Mouse (Mus musculus) naive thymus-derived CD4-positive, alpha-beta T cell, adult 2 months (primary cell): ENCODE data around the gene Fam160a2.
"Not testable (repeated sequence)": the region's sequence is repeated elsewhere in the genome, so short reads cannot be mapped to it uniquely, and the experiment has no call there.

Experiments
- DNase-seq: peaks from one replicate; pipeline ENCODE4 v3.0.0-alpha.2; 2011; ENCODE audit warnings: low read depth

Fam160a2 gene

DNA sequence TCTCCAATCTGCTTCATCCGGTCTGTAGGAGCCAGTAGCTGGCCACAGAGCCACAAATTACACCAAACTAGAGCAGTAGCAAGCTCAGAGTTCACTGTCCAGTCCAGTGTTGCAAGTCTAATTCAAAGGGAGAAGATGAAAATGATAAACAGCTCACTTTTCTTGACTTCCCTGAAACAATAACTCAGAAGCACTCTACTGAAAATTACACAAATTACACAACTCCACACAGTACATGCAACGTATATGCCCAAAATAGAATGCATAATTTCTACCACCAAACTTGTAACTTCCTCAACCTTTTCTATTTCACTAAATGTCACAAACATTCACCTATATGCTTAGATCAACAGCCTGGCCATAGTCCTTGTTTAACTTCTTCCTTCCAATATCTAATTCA, 9.6 kb downstream of the Fam160a2 start:
- DNase-seq: no peak

DNA sequence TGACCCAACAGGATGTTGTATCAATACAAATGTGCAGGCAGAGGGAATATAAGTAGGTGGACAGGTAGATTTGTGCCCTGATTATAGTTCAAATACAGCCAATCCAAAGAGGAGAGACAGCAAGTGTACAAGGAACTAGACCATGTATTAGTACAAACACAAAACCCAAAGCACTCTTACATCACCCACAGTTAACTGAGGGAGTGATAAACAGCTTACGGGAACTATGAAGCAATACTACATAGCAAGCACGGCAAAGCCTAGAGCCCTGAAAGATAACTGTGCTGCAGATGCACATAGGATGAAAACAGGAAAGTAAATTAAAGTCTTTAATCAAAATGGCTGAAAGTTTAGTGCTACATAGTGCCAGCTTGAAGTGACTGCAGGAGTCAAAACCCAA, 12.2 kb downstream of the Fam160a2 start:
- DNase-seq: no peak

DNA sequence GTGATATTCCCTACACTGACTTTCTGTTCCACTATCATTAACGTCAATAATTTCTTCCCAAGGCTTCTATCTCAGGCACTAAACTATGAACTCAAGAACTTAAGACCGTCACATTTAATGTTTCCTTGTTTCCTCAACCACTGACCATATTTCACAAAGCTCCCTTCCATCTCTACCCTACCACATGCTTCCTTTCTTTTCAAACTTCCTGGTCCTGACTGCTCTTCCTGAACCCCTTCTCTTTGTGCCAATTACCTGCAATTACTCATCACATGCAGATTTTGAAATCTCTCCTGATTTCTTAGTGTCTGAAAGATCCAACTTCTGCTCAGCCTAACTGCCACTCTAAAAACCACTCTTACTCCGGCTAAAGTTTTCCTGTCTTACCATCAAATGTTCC, 19.5 kb downstream of the Fam160a2 start:
- no peak for DNase-seq

DNA sequence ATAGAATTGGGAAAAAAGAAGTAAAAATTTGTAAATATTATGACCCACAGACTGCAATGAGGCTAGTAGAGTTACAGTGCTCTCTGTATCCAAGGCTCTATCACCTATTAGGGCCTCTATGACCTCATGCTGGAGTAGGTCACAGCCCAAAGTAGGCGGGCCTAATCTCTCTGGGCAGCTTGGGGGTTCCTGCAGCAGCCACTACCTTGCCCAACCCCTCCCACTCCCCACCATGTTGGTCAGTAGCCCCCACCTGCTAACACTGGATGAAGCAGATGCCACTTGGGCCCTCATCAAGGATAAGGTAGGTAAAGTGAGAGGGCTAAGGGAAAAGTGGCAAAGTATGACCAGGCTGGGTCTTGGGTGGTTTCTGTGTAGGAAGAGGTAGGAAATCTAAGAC, 25.0 kb downstream of the Fam160a2 start, which contains the start of gene Gm5901:
Gm5901 (plus strand) TSS at position 173 of the 400 bp plus-strand sequence.
- no peak for DNase-seq

DNA sequence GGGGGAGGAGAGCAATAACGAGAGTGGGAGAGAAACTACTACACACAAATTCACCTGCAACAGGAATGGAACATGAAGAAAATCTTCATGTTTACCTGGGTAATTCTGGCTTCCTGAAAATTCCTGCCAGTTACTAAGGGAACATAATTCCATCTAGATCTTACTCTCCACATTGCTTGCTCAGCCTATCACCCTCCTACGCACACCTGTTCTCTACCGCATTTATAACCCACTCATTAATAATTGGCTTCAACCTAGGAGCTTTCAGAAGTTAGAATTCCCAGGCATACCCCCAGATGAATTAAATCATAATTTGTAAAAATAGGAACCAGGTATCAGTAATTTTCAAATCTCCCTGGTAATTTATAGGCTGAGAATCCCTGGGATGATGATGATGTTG, 25.9 kb downstream of the Fam160a2 start:
- no peak for DNase-seq

DNA sequence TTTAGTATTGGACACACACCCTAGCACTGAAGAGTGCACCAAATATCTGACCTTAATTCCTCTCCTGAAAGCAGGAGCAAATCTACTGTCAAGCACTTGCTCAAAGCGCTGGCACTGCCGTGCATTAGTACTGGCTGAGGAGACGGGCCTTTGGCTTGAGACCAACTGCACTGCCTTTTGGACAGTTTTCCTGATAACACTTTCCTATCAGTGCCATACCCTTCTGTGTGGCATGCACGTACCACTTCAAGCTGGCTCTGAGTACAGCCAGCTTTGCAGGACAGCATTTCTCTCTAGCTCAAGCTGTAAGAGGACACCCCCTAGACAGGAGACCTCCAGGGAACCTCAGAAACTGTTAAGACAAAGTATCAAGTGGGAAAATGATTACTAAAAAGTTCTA, 26.3 kb downstream of the Fam160a2 start:
- no peak for DNase-seq

DNA sequence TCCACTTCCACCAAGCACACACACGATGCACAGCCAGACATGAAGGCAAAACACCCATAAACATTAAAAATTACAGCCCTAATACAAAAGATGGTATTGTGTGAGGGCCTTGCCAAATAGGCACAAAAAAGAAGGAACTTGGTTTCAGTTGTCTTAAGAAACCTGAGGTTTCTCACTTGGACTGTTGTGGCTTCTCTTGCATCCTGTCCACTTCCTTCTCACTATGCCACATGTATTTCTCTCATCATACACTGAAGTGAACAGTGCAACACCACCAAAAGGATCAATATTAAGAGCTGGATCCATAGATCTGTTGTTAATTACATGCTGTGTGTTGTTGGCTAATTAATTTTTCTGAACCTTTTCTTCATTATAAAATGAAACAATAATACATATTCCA, 26.9 kb downstream of the Fam160a2 start:
- DNase-seq: no peak

DNA sequence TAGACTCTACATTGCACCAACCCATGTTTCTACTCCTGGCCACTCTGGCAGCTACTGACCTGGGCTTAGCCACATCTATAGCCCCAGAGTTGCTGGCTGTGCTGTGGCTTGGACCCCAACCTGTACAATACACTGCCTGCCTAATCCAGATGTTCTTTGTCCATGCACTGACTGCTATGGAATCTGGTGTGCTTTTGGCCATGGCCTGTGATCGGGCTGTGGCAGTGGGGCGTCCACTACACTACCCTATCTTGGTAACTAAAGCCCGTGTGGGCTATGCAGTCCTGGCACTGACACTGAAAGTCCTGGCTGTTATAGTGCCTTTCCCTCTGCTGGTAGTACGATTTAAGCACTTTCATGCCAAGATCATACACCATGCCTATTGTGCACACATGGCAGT, 31.3 kb downstream of the Fam160a2 start:
- DNase-seq: no peak

DNA sequence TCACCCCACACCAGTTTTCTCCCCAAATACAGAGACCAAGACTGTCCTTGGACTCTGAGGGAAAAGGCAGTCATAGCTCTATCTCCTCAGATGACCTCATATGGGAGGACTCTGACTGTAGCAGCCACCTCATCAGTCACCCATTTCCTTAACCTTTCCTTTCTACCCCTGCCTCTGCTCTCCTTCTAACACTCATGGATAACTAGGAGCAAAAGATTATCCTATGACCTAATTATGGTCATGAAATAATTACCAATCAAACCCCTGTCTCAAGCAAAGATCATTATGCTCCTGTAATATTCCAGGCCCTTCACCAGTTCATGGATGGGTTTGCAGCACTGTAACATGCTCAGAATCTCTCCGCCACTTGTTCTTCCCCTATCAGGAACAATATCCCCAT, 31.9 kb downstream of the Fam160a2 start, which contains the start of gene Olfr692:
Olfr692 (plus strand) TSS at position 301 of the 400 bp plus-strand sequence.
- DNase-seq: no peak

DNA sequence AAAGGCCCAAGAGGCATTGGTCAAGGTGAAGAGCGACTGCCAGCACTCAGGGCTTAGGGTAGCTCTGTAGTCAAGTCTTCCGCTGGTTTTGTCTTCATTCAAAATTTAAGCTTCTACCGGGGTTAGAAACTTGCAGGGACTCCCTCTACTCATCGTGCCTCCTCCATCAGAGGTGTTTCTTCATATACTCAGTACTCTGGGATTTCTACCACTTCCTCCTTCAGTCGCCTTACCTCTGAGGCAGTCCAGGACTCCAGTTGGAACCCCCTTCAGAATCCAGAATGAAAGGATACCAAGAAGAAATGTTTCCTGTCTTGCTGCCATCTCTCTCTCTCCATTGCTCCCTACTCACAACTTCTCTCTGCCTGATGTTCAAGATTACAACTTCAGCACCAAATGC, 32.6 kb downstream of the Fam160a2 start:
- no peak for DNase-seq

DNA sequence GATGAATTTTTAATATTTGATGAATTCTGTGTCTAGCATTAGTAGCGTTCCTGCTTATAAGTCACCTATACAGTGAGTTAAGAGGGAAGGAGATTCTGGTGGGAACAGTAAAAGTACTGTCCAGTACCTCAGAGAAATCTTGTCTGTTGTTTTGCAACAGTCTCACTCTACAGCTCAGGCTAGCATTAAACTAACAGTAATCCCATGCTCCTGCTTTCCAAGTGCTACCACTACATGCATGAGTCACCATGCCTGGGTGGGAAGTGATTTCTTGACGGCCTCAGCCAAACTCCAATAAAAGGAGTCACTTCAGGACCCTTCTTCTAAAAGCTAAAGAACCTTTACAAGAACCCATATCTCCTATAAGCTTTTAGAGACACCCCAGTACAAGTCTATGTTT, 38.1 kb downstream of the Fam160a2 start:
- no peak for DNase-seq

DNA sequence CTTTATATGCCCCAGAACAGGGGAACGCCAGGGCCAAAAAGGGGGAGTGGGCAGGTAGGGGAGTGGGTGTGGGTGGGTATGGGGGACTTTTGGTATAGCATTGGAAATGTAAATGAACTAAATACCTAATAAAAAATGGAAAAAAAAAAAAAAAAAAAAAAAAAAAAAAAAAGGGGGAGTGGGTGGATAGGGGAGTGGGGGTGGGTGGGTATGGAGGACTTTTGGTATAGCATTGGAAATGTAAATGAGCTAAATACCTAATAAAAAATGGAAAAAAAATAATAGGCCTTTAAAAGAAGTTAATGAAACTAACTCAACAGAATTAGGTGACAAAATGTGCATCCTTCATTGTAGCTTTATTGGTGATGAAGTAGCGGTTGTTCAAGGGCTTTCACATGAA, 43.4 kb downstream of the Fam160a2 start:
- DNase-seq: not testable (repeated sequence)

DNA sequence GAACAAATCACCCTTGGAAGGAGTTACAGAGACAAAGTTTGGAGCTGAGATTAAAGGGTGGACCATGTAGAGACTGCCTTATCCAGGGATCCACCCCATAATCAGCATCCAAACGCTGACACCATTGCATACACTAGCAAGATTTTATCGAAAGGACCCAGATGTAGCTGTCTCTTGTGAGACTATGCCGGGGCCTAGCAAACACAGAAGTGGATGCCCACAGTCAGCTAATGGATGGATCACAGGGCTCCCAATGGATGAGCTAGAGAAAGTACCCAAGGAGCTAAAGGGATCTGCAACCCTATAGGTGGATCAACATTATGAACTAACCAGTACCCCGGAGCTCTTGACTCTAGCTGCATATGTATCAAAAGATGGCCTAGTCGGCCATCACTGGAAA, 43.8 kb downstream of the Fam160a2 start:
- not testable (repeated sequence) for DNase-seq

DNA sequence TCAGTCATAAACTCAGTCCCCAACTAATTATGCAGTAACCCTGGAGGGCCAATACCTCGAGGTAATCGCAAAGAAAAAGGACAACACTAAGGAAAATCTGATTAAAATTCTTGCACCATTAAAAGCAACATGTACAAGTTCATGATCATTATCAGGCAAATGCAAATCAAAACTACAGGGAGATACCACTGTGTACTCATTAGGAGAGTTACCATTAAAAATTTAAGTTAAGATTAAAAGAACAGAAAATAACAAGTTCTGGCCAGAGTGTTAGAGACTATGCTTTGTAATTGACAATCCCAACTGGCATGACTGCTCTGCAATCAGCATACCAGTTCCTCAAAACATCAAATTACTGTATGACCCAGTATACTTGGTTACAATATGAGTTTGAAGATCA, 57.1 kb downstream of the Fam160a2 start:
- DNase-seq: no peak

DNA sequence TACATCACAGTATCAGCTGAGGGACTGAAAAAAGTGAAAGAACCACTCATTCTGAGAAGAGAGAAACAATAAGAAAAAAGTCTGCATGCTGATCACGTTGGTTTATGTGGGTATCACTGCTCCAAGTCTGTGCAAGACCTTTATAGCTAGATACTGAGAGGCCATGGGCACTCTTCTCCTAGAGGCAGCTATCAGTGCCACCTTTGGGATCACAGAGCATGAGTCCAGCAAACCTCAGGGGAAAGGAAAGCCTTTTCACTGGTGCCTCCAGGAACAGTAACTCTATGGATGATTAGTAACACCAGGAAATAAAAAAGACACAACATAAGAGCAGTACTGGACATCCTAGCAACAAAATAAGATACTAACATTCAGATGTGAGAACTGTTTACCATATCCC, 57.7 kb downstream of the Fam160a2 start, which contains the start of gene Olfr691:
Olfr691 (minus strand) TSS at position 101 of the 400 bp plus-strand sequence.
- no peak for DNase-seq

DNA sequence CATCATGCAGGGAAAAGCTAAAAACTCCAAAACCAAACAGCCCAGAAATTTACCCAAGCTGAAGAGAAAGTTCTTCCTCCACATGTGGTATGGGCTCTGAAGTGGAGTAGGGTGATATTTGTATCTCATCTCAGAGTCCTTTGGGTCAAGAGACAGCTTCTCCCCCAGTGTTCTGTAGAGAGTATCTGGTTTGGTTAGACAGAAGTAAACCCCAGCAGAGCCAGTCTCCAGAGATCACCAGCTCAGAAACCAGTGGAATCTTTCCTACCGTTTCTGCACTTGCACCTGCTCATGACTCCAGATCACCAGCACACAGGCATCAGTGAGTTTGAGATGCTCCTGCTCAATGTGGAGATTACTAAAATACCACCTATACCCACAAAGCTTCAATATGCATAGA, 65.8 kb downstream of the Fam160a2 start, which contains the start of gene Olfr690:
Olfr690 (minus strand) TSS at position 101 of the 400 bp plus-strand sequence.
- DNase-seq: no peak

DNA sequence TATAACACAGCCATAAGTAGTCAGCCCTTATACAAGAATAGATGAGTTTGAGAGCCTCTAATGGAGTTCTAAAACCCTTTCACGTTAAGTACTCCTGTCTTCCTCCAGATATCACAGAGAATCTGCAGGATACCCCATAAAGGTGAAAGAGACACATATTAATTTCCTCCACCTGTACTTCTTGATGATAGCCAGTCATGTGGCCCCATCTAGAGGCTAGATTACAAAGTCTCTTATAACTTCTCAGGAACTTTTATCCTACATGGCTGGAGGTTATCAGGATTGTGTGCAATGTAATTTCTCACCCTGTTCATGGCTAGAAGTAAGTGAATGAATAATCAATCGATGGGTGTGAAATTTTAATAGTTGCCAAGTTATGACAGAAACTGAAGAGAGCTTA, 74.6 kb downstream of the Fam160a2 start:
- no peak for DNase-seq
